Mouse (Mus musculus) kidney, postnatal 4 days (tissue): Measurements from ENCODE around the gene Tasp1.
"Not testable (repeated sequence)": the region's sequence is repeated elsewhere in the genome, so short reads cannot be mapped to it uniquely, and the experiment has no call there.

Experiments
- DNase-seq, 2 experiments: peaks; one replicate each; pipeline ENCODE4 v3.0.0; 2021; ENCODE audit warnings: mixed read lengths in 2 of 2

The Tasp1 gene

DNA sequence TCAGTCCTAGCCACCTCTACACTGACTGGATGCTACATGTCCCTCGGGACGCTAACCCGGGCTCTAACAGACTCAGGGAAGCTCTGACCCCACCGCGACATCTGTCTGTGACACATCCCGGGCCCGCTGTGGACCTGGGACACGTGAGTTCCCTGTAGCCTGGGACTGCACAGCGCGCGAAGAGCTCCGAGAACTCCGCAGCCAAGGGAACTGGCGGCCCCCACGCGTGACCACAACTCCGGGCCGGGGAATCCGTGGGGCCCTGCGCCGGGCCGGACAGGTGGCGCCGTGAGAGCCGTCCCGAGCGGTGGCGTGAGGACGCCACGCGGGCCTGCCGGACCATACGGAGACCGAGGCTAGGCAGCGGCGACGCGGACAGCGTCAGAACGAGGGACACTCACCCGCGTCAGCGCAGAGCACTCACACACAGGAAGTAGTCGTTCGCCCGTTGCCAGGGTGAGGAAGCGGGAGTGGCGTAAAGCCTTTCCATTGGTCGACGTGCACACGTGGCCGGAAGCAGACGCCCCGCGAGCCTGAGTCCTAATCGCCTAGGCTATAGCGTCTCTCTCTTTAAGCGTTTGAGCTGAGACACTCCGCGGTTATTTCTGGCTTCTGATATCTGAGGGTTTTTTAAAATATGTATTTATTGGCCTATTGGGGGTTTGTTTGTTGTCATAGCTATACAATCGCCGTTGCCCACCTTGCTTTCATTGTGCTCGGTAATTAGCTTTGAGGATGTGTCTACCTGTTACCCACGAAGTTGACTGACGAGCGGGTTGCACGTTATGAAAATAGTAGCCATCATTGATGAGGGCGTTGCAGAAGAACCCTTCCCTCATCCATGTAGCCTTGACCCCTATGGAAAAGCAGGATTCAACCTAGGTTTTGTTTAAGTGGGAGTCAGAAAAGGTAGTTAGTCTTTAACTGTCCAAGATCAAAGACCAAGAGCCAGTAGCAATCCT is at the start of gene Tasp1:
Gene Tasp1 (minus strand): TSS at position 453 of the 962 bp plus-strand sequence.
- peak; percentile 92 to 96 for DNase-seq

DNA sequence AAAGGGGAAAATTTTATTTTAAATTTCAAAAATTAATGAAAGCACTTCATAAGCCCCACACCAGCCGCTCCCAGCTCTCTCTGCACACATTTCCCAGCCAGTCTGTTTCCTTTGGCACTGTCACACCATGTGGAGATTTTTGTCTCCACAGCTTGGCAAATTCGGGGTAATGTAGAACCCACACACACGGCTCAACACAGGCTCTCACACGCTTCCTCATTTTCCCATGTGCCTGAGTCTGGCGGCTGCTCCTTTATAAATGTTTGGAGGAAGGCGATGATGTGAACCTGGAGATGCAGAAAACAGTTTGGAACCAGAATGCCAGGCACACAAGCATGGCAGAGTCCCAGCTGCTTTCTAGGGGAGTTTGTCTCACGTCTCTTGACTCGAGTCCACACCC is 47.2 kb upstream of the Tasp1 start:
- no peak for DNase-seq

DNA sequence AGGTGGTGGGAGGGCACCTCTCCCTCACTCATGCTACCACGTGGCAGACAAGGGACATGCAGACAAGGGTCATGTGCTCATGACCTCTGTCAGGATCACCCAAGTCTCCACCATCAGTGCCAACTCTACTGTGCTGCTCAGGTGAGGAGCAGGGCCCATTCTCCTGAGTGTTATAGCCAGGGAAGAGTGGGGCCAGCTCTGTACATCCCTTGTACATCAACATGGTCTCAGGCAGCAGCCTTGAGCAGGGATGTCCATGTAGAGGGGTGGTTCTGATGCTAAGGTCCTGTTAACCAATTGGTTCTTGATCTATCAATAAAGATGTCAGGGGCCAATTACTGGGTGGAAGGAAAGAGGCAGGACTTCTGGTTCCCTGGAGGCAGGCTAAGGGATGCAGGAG is 42.3 kb upstream of the Tasp1 start:
- no peak for DNase-seq

DNA sequence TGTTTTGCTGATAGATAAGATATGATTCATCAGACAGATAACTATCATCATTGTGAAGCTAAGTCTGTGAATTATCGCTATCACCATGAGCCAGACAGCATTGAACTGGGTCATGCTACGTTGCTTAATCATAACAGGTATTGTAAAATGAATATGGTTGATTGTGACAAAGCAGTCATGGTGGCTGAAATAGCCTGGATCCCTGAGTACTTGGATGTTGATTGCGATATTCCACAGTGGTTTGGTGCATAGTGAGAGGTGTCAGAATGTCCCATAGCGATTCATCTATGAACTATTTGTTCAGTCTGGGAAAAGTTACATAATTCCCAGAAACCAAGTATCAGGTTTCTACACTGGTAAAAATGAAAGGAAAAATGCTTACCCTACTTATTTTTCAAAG is 41.0 kb upstream of the Tasp1 start:
- no peak for DNase-seq

DNA sequence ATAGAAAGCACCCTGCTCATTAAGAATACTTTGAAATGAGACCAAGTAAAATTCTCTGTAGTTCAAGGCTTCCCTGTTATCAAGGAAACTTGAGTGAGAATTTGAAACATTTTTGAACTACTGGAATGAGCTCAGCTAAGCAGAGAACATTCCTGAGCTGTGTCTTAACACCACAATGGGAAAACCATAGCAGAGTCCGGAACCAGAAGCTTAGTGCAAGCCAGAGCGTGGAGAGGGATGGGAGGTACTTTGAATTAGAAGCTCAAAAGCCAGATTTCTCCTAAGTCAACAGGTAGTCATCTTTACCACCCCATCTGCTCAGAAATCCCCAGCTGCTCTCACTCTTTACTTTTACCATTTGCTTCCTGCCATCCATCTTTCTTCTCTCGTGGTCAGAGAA is 38.3 kb upstream of the Tasp1 start:
- DNase-seq = no peak

DNA sequence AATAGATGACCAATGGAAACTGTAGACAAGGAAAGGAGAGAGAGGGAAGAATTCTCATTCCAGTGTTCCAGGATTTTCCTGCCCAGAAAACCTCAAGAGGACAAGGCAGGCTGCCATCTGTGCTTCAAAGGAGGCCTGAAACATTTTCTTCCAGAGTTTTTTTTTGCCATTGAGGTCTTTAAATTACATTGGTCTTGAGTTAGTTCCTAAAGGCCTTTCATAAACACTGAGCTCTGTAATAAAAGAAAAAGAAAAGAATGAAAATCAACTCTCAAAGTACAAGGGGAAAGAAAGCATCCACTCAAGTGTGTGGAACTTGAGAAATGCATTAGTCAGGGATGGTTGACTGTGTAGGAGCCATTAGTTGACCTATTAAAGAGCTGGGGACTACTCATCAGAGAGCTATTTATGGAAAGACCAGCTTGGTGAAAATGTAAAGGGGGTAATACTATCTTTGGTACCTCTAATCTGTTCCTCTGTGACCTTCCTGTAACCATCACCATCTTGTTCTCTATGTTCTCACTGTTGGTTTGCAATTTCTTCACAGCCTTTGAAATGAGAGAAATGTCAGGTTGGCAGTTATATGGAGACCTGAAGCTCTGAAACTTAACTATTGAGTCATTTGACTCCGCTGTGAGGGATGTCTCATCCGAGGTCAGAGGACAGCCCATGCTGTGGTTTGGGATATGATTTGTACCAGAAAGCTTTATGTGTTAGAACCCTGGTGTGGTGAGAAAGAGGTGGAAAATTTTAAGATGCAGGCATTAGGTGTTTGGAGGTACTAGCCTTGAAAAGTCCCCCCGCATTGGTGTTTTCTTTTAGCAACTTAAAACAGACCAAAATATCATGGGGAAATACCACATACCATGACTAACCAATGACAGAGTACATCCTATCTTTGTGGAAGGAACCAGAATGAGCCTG is 34.2 kb upstream of the Tasp1 start:
- DNase-seq = no peak

DNA sequence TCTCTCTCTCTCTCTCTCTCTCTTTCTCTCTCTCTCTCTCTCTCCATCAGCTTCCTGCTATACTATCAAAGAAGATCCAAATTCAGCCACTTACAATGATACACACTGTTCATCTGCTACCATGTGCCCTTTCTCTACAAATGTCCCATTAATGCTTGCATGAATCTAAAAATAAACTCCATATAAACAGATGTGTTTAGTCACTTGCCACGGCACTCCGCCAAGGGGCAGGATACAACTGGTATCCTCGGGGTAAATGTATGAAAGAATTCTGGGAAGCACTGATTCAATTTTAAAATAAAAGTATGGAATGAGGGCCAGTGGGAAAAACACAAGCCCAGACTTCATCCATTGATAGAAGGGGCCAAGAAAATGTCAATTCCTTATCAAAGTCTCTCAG is 33.4 kb upstream of the Tasp1 start:
- DNase-seq = no peak

DNA sequence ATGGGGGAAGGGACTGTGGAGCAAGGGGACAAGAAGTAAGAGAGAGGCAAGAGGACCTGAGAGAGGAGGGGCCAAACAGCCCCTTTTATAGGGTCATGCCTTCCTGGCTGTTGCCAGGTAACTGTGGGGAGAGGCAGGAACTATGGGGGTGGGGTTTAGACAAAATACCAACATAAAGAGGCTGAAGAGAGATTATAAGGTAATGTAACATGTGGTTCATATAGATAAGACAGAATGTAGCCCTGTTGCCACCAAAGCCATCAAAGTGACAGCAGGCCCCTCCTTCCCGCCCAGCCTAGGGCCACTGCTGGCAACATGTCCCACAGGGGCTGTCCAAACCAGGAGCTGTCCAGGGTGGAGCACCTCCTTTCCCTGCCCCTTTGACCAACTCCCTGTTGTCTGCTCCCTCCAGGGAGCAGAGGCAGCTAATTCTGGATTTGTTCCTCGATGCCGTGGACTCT is 30.6 kb upstream of the Tasp1 start:
- no peak for DNase-seq

DNA sequence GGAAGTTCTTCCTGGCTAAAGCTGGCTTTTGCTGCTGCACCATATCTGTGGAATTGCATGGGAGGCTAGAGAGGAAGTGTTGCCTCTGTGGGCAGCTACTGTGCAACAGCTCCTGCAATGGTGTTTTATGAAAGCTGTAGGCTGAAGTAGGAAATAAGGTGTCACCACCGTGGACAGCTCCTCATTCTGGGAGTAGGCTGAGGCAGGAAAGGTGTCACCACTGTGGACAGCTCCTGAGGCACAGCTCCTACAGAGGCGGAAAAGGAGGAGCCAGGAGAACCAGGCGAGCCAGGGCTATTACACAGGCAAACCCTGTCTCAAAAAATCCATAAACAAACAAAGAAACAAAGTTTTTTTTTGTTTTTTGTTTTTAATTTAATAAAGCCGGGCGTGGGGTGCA is 29.4 kb upstream of the Tasp1 start:
- DNase-seq = no peak

DNA sequence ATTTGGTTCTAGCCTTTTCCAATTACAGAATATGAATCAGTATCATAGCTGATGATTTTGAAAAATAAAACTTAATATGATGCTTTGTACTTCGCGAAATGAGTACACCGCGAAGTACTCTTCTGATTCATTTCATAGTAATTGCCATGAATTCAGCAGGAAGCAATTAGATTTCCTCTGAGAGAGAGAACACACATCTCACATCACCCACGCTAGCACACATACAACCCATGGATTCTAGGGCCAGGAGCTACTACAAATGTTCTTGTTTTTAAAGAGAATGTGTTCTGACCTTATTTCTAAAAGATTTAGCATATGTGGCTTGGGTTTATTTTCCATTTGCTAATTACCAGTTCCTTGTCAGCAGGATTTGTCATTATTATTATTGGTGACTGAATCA is 26.8 kb upstream of the Tasp1 start:
- no peak for DNase-seq

DNA sequence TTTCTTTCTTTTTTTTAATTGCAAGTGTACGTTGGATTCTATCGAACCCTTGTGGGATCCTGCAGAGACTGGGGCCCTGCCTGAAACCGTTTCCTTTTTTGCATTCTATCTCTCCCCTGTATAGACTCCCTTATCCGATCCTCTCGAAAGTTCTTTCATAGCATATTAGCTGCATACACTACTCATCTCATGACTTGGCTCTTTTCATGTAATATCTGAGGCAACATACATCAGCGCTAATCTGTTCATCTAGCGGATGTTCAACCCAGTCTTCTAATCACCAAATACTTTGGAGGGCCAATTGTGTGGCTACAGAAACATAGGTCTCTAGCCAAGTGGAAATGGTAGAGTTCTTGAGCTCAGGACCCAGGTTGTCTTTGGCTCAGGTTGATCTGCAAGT is 17.6 kb upstream of the Tasp1 start:
- DNase-seq = no peak

DNA sequence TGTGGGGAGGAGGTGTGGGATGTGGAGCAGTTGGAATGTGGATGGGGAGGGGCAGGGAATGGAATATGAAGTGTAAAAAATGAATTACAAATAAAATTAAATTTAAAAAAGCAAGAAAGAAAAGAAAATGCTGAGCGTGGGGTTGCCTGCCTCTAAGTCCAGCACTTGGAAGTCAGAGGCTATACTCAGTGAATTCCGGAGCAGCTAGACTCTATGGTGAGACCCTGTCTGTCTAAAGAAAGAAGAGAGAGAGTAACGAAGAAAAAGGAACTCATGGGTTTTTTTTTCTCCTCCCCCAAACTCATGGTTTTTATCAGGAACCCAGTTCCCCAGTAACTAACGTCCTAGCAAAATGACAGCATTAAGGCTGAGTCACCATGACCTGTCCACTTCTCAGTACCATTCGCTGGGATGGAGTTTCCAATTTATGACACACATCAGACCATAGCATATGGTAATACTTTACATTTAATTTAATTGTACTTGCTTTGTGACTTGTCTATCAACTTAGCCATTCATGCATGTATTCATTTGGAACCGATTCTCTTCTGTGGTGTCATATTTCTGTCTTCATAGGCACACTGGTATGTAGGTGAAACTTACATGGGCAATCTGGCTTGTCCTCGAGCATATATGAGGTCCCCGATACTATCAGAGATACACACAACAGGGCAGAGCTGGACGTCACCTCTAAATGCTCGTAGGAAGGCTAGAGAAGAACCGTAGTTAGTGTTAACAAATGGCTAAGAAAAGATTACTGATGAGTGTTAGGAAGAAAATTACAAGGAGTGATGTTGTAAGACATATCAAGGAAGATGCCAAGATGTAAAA is 14.4 kb upstream of the Tasp1 start:
- no peak for DNase-seq

DNA sequence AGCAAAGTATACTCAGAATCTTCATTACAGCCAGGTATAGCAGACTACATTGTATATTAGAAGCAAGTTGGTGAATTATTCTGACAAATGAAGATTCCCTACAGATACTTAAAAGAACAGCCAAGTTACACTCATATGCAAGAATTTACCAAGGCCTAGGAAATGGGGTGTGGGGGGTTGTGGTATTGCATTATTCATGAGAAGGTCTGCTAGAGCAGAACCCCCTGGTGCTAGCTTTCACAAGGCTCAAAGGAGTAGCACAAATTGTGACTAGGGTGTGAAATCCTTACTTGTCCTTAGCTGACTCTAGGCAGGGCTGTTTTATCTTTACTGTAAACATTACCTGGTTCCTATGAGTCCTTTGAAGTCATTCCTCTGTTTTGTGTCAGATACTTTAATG is 12.7 kb upstream of the Tasp1 start:
- not testable (repeated sequence) for DNase-seq

DNA sequence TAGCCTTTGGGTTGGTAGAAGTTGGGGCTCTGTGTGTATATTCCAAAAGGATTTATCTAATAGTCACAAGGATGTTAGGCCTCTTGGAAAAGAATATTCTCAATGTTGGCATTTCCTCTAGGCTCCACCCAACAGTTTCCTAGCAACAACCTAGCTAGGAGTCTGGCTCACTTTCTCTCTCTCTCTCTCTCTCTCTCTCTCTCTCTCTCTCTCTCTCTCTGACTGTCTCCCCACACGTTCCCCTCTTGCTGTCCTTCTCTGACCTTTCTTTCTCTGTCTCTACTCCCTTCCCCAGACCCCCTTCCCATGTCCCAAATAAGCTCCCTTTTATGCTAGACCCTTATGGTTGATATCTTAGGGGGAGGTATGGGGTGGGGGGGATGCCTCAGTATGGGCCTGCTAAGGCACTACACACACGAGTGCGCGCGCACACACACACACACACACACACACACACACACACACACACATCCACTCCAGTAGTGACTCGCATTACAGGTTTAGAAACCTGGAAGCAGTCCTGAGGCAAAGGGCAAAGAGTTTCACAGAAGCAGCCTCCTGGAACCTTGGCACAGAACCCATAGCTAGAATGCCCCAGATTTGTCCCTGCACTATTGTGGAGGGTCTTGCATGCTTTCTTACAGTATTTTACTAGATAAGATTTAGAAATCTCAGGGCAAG is 12.1 kb upstream of the Tasp1 start:
- peak; percentile 6 to 26 for DNase-seq

DNA sequence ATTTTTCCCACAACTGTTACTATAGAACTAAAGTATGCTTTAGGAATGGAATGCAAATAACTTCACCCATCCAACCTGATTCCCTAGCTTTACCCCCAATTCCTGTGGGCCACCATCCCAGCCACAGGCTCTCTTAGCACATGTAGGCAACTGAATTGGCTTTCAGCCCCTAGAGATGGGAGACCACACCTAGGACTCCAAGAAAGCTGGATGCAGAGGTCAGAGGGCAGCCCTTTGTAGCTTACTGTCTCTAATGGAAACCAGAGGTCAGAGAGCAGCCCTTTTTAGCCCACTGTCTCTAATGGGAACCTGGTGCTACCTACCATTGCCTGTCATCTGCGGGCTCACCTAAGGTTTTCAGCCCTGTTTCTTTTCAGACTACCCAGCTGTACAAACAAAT is 10.9 kb upstream of the Tasp1 start:
- no peak for DNase-seq

DNA sequence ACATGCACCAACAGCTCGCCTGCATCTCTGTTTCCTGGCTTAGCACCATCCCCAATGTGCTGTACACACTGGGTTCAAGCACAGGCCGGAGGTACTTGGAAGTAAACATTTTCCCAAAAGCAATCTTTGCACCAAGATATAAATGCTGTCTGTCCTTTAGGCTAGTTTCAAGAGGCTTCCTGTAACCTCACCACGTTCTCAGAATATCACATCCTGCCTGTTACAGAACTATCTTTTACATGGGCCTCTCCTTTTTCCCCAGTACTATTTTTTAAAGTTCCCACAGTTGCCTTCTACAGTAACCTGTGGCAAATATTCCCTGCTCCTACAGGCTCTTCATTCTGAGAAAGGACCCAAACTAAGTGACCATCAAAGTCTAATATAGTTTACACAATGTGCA is 8.5 kb upstream of the Tasp1 start:
- no peak for DNase-seq

DNA sequence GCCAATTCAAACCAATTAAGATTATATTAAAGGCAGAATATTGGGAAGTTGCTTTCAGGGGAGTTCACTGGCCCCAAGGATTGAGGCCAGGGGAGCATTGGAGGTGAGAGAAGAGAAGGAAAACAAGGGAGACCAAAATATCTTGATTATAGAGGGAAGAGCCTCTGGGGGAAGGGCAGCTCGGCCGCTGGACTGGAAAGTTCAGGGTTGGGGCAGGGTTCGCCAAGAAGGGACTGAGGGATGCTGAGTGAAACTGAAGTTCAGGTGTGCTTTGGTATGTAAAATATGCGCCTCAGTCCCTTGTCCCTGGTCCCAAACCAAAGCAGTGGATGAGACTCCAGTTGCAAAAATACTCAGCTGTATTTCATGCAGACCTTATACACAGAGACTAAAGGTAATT is 911 bp upstream of the Tasp1 start:
- peak; percentile 5 to 28 for DNase-seq

DNA sequence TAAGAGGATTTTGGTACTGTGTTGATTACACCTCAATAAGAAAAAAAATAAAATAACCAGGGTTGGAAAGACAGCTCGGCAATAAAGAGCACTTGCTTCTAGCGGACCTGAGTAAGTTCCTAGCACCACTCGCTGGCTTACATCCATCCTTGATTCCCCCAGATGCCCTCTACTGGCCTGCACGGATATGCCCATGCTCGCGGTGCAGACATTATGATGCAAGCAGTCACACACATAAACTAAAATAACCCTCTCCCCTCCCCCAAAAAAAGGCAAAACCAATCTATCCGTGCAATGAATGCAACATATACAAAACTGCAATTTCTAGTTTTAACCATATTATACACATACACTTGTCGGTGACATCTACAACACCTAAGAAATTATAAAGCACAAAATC is 929 bp downstream of the Tasp1 start:
- peak; percentile 3 to 10 for DNase-seq

DNA sequence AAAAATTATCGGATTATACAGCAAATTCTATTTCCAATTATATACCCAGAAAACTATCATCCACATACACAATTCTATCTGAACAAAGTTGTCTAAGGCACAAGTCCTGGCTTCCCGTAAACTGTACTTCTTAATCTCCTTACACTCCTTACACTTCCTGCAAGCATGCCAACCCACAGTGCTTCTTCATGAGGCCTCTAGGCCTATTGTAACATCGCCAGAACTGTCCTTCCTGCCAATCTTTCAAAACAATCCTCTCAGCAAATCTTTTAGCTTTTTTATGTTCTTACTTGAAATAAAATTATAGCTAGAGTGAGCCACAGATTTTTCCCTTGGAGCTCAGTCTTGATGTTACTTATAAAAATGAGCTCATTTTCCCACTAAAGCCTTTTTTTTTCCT is 5.1 kb downstream of the Tasp1 start:
- no peak for DNase-seq

DNA sequence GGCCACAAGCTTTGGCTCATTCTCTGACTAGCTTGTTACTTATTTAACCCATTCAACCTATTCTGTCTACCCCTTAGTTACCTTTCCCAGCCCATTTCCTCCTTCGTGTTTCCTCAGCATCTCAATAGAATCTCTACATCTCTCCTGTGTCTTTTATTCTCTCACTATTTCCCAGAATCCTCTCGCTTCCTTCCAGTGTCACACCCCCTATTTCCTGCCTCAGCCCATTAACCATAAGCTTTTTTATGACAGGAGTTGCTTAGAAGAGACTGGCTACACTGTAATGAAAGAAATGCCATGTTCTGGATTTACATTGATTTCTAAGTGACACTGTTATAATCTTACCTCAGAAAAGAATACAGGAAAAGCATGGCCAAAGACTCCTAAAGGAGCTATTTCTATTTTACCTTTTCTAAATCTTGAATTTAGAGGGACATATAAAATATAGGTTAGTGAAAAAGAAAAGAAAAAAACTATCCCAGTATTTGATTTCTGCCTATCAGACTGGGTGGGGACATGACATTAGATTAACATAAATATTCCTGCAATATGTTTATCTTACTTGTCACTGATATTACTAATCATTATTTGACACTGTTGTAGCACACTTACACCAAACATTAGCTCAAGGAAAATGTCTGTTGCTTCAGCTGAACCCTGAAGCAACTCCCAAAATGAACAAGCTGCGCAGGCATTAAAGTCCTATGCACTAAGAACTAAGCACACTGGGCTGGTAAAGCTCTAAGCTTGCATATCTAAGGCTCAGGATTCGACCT is 6.3 kb downstream of the Tasp1 start:
- no peak for DNase-seq

DNA sequence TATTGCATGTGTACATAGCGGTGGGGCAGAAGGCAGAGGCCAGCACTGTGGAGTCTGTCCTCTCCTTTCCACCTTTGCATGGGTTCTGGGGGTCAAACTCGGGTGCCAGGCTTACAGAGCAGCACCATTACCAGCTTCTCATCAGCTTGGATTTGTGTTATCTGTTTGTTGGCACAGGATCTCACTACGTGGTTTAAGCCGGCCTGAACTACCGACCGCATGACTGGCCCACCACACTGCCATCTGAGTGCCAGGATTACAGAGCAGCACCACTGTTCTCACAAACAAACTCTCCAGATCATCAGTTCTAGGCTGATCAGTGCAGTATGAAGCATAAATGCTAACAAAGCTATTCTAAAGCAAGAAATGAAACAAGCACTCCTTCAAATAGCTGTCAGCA is 8.5 kb downstream of the Tasp1 start:
- no peak for DNase-seq
